Mouse (Mus musculus) ovary, adult 10 weeks (tissue): ENCODE data around the gene Ddx58. TPM values are rescaled to one million over a fixed set of nuclear protein-coding genes. Genes with fewer than 3 reads are reported as not detected.

Experiments used
- polyA plus RNA-seq: library from polyadenylated mRNA; stranded (reverse); fragments of 350-450 nt; fragmentation: Illumina TruSeq; extraction: RNeasy Lipid Tissue Mini Kit (QIAGEN cat#74804); gene quantifications from one replicate; pipeline ENCODE4 v1.2.3, GENCODE M21; 2014

Gene Ddx58
- polyA plus RNA-seq: 44.1 TPM

GRCm38 (mm10) chr4:40239409-40240271 lies at the start of gene Ddx58:
TSS of gene Ddx58 (minus strand) at chr4:40239828.

GRCm38 (mm10) chr4:40279276-40279900 lies 39.8 kb upstream of the Ddx58 start, which contains the start of gene Ndufb6:
TSS of gene Ndufb6 (minus strand) at chr4:40279421.

GRCm38 (mm10) chr4:40269430-40270032 lies 29.9 kb upstream of the Ddx58 start, which contains the start of the genes Smim27 and Topors:
TSS of gene Smim27 (plus strand) at chr4:40269579.
TSS of gene Topors (minus strand) at chr4:40269850.

Other genes starting within 250 kb of the Ddx58 start
- 103 TPM for gene Aco1, start 96.7 kb downstream of the Ddx58 start, polyA plus RNA-seq
- gene Smim27, start 29.8 kb upstream of the Ddx58 start, polyA plus RNA-seq: 31.6 TPM
- gene Topors, start 30.0 kb upstream of the Ddx58 start, polyA plus RNA-seq: 76.2 TPM
- gene Ndufb6, start 39.6 kb upstream of the Ddx58 start, polyA plus RNA-seq: 152 TPM
- 1.4 TPM for gene Tmem215, start 232.4 kb upstream of the Ddx58 start, polyA plus RNA-seq